Mouse (Mus musculus) limb, embryonic 14.5 days (tissue): ENCODE data around the gene Irs2. TPM values are rescaled to one million over a fixed set of nuclear protein-coding genes. Genes with fewer than 3 reads are reported as not detected.
A peak's percentile ranks its signal among the peaks of the same experiment; 100 is the strongest.

Experiments
- ATAC-seq: fragments of 200-750 bp; cut with Nextera tagmentation; 2 replicates; pipeline ENCODE4 v1.8.0; 2017; ENCODE audit warnings: low read depth, moderate number of reproducible peaks, moderate TSS enrichment; ENCODE audit not compliant: low FRiP score
- DNase-seq: peaks from one replicate; pipeline ENCODE4 v3.0.0-alpha.2; 2015; ENCODE audit warnings: low spot score
- H3K27ac ChIP-seq: fragments of 300-500 bp; sonication (generic); replicated peaks from 2 replicates; pipeline ENCODE4 v1.5.1; 2014; ENCODE audit warnings: low read depth, mild to moderate bottlenecking, low read length, moderate library complexity, mixed read lengths
- H3K27me3 ChIP-seq: fragments of 300-500 bp; sonication (generic); 2 replicates; pipeline ENCODE4 v1.6.1; 2014; ENCODE audit warnings: low read length, mixed read lengths; ENCODE audit not compliant: control insufficient read depth, insufficient read depth
- H3K36me3 ChIP-seq: fragments of 300-500 bp; sonication (generic); 2 replicates; pipeline ENCODE4 v1.6.1; 2014; ENCODE audit warnings: mild to moderate bottlenecking, low read length, moderate library complexity, mixed read lengths; ENCODE audit not compliant: control insufficient read depth, insufficient read depth
- H3K4me1 ChIP-seq: fragments of 300-500 bp; sonication (generic); 2 replicates; pipeline ENCODE4 v1.6.1; 2014; ENCODE audit warnings: antibody characterized with exemption, low read length, mixed read lengths; ENCODE audit not compliant: control insufficient read depth, insufficient read depth
- H3K4me2 ChIP-seq: fragments of 300-500 bp; sonication (generic); replicated peaks from 2 replicates; pipeline ENCODE4 v1.6.1; 2014; ENCODE audit warnings: low read depth, mild to moderate bottlenecking, low read length, moderate library complexity; ENCODE audit not compliant: severe bottlenecking
- H3K4me3 ChIP-seq: fragments of 300-500 bp; sonication (generic); replicated peaks from 2 replicates; pipeline ENCODE4 v1.5.1; 2014; ENCODE audit warnings: low read length
- H3K9ac ChIP-seq: fragments of 300-500 bp; sonication (generic); 2 replicates; pipeline ENCODE4 v1.6.1; 2014; ENCODE audit warnings: mild to moderate bottlenecking, low read depth, low read length, moderate library complexity; ENCODE audit not compliant: severe bottlenecking
- H3K9me3 ChIP-seq: fragments of 300-500 bp; sonication (generic); 2 replicates; pipeline ENCODE4 v1.6.1; 2016; ENCODE audit warnings: low read length; ENCODE audit not compliant: control insufficient read depth
- POLR2A ChIP-seq: fragments of 200-500 bp; IDR thresholded peaks from 2 replicates; pipeline ENCODE4 v1.8.0; 2012; ENCODE audit warnings: inconsistent platforms, mild to moderate bottlenecking, moderate library complexity, borderline replicate concordance; ENCODE audit not compliant: insufficient read depth, insufficient read length; ENCODE audit errors: extremely low read depth
- WGBS: fragments of 180-500 bp; shearing (Covaris S2); extraction: QIAGEN DNeasy Blood & Tissue Kit; methylation state at CpG from one replicate; pipeline ENCODE4 v1.1.7; 2014; 5-methylcytosine and 5-hydroxymethylcytosine counted together
- polyA plus RNA-seq, 2 experiments: library from polyadenylated mRNA; depleted of rRNA in 1 of 2; stranded (reverse) in 1 of 2; unstranded in 1 of 2; fragments of >200 nt; fragmentation: Nextera tagmentation in 1 of 2; extraction: Ambion mirVana in 1 of 2; gene quantifications; 2 replicates each; pipeline versions ENCODE4 v1.2.1 to v1.2.3; 2012 to 2014

The Irs2 gene
- polyA plus RNA-seq, 2 experiments = 9.7 to 14.4 TPM

DNA sequence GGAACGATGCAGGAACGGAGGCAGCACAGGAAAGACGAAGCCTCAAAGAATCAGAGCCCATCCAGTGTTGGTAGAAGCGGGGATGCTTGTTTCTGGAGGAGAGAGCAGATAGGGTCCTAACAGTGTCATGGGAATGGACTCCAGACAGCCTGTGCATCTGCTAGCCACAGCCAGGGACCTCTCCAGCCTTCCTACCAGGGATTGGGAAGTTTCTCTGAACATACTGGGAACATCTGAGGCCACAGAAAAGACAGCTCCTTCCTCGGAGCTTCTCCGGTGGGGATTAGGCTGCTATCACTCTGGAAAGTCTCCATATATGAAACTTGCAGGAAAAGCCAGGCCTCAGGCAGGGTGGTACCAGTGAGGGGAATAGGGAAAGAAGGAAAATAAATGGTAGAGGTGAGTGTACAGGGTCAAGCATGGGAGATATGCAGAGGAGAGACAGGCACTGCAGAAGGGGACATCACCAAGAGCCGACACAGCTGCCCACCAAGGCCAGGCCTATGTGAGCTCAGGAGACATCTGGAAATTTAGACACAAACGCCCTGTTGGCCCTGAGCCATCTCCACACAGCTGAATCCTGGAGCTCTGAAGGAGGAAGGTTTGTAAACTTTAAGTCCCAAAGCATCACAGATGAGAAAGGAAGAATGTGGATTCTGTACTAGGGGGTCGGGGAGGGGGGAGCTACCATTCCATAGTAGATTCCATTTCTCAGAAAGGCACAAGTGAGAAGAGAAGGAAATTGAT is 64.8 kb downstream of the Irs2 start:
- ATAC-seq (0 out of 2 replicates have a peak, but pooled peaks have one; percentile 3), DNase-seq (peak; percentile 70)
- Histone ChIP-seq H3K9me3 (no peaks in the 10 kb centered on the region), H3K9ac (no peak overlapping the region), H3K36me3 (no peaks in the 10 kb centered on the region), H3K4me1 (peaks cover 34% of the 10 kb centered on the region), H3K4me3 (no peak overlapping the region), H3K4me2 (no peak overlapping the region), H3K27me3 (no peaks in the 10 kb centered on the region), H3K27ac (peak overlapping the region; percentile 43; the same call in 1 of the 2 replicates)
- 58% methylated on average over 9 of the region's 9 CpGs for WGBS
- no peak for TF ChIP-seq POLR2A

DNA sequence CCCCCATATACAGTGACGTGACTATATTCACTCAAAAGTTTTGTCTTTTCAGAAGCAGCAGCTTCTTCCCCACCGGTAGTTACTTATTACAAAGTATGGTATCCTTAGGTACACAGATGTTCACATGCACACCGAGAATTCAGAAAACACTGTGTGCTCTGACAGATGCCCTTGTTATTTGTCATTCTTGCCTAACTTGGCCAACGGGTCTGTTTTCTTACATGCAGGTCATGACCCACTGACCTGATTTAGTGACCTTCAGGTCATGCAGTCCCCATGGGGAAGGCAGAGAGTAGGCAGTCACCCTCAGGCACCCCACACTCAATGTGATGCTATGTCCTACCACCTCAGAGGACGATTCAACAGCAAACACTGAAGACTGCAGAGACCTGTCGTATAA is 68.4 kb downstream of the Irs2 start:
- no peaks in the 10 kb centered on the region for H3K36me3 ChIP-seq
- H3K4me1 ChIP-seq = peaks cover 28% of the 10 kb centered on the region
- no peak overlapping the region for H3K9ac ChIP-seq
- no peak overlapping the region for H3K4me2 ChIP-seq
- no peaks in the 10 kb centered on the region for H3K27me3 ChIP-seq
- H3K4me3 ChIP-seq = no peak overlapping the region
- no peak overlapping the region for H3K27ac ChIP-seq
- no peaks in the 10 kb centered on the region for H3K9me3 ChIP-seq
- ATAC-seq (no peak), DNase-seq (no peak)
- TF ChIP-seq POLR2A = no peak
- 59% methylated on average over 6 of the region's 6 CpGs for WGBS

DNA sequence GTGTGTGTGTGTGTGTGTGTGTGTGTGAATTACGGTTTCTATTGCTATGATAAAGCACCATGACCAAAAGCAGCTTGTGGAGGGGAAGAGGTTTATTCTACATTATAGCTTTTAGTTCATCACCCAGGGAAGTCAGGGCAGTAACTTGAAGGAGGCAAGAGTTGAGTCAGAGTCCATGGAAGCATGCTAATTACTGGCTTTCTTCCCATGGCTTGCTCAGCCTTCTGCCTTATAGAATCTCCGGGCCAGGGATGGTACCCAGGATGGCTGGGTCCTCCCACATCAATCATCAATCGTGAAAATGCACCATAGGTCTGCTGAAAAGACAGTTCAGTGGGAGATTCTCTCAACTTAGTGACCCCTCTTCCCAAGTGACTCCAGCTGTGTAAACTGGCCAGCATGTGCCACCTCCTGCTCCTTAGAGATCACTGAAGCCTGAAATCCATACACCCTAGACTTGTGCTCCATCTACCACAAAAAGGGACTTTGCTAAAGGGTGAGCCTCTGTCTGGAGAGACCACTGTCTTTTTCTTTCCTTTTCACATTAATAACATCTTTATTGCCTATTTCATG is 69.0 kb downstream of the Irs2 start:
- no peak for TF ChIP-seq POLR2A
- no peaks in the 10 kb centered on the region for H3K36me3 ChIP-seq
- DNase-seq = no peak
- no peaks in the 10 kb centered on the region for H3K9me3 ChIP-seq
- no peak overlapping the region for H3K4me2 ChIP-seq
- WGBS = 78% methylated on average over 3 of the region's 3 CpGs
- no peaks in the 10 kb centered on the region for H3K27me3 ChIP-seq
- ATAC-seq = no peak
- H3K27ac ChIP-seq = no peak overlapping the region
- no peak overlapping the region for H3K9ac ChIP-seq
- peaks cover 32% of the 10 kb centered on the region for H3K4me1 ChIP-seq
- no peak overlapping the region for H3K4me3 ChIP-seq

DNA sequence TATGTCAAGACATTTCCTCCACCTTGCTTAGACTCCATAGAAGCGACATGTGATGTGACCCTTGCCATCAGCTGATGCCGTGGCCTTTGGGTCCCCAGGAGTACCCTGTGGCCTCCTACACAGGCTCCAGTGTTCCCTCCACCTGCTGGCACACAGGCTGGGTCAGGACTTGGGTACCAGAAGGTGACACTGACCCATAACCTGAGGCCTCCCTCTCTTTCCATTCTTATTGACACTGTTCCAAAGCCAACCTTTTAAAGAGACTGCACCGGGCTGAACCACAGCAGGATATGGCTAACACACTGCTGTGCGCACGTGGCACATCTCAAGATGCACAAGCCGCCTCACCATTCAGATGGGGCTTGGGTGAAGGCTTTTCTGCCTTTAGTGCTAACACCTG is 70.0 kb downstream of the Irs2 start:
- Histone ChIP-seq H3K4me1 (peaks cover 23% of the 10 kb centered on the region), H3K4me2 (no peak overlapping the region), H3K9me3 (no peaks in the 10 kb centered on the region), H3K27ac (no peak overlapping the region), H3K27me3 (no peaks in the 10 kb centered on the region), H3K9ac (no peak overlapping the region), H3K4me3 (no peak overlapping the region), H3K36me3 (no peaks in the 10 kb centered on the region)
- WGBS = 78% methylated on average over 6 of the region's 6 CpGs
- TF ChIP-seq POLR2A = no peak
- DNase-seq = no peak
- ATAC-seq = no peak

DNA sequence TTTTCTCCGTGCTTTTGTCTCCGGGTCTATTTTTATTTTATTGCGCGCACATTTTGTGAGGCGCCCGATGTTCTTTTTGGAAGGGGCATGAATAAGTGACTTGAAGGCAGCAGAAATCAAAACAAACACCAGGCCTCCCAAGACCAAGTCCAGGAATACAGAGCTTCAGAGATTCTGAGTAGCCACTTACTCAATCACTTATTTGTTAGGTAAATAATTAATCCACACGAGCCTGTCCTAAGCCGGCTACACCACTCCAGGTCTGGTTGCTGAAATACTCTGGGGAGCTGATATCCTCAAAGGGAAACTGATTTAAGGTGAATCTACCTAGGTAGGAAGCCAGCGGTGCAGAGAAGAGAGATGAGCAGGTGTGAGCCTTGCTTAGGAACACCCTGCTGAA is 71.6 kb downstream of the Irs2 start:
- H3K36me3 ChIP-seq = no peaks in the 10 kb centered on the region
- H3K27me3 ChIP-seq = no peaks in the 10 kb centered on the region
- no peak for ATAC-seq
- no peak overlapping the region for H3K27ac ChIP-seq
- no peak for TF ChIP-seq POLR2A
- DNase-seq = no peak
- peaks cover 21% of the 10 kb centered on the region for H3K4me1 ChIP-seq
- 75% methylated on average over 9 of the region's 9 CpGs for WGBS
- H3K9me3 ChIP-seq = no peaks in the 10 kb centered on the region
- H3K4me3 ChIP-seq = no peak overlapping the region
- H3K9ac ChIP-seq = no peak overlapping the region
- H3K4me2 ChIP-seq = no peak overlapping the region
